Mouse (Mus musculus) mature B cell (primary cell): ENCODE results near the gene Tbc1d9.

Experiments used
- in situ Hi-C: fragments of 300-500 bp; cut with MboI; formaldehyde crosslinking; loops from 2 replicates; pipeline ENCODE4 v1.14.3; 2019

Tbc1d9 gene

DNA sequence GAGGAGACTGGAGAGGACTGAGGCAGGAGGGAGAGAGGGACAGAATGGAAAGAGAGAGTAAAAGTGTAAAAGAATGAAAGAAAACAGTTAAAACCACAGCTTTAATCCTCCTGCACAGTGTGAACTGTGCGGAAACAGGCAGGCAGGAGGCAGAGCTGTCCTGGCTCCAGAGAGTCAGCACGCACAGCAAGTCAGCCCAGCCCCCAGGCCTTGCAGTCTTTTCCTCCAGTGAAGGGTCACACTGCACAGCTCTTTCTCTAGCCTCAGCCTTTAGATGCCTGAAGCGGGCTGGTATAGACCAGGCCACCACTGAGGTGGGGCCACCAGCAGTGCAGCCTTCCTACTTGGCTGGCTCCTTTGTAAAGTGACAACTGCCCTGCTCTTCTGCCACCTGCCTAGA, 155.4 kb downstream of the Tbc1d9 start:
- in situ Hi-C loops, result no loop called here

DNA sequence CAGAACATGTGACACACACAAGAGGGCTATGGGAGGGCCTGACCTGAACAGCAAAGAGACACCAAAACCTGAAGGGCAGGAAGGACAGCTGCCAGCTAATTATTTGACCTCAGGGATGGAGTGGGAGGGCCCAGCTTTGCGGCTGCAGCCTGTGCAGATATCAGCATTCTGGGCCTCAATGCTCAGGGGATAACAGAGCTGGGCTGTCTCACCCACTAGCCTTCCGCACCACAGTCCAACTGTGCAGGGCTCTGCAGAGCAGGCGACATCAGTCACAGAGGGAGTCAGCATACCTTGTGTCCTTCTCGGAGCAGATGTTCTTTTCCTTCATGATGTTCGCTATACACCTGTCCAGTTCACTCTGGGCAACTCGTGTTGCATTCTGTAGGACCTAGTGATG, 157.2 kb downstream of the Tbc1d9 start:
- in situ Hi-C loops, result no loop called here
